Mouse (Mus musculus) NIH3T3 (cell line): ENCODE measurements at regions not wholly inside any gene's neighbourhood (a gene's known extent, or its start where the extent isn't known, plus 50 kb on each side); places are given as distances from the start of the nearest gene placed in this dataset.

Source experiments
- DNase-seq: peaks from one replicate; pipeline ENCODE4 v3.0.0-alpha.2; 2012; ENCODE audit warnings: low read depth

DNA sequence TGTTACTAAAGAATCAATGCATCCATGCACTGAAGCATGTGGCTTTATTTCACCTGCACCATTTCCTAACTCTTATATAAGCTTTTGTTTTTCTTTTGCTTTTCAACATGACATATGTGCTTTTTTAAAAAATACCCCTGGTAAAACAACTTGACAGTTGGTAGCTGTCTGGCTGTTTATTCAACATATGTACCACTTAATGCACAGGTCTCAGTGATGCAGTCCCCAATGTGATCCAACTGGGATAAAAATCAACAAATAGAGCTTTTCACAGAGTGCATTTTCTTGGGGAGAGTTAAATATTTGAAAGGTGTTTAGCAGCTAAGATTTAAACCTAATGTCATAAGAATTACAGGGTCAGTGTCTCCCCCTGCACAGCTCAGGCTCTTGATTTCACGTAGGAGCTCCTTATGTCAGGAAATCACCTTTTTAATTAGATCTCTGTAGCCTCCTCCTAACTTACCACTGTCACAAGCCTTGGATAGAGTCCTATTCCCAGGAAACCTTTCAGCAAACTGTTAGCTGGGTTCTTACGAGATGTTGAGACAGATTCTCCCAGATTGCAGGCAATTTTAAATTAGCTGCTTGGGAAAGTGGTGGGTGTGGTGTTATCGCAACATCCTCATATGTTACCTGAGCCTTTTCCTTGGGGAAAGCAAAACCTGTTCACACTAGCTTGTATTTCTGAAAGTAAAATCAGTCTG lies 464.6 kb upstream of the Arrdc3 start:
- no peak for DNase-seq

DNA sequence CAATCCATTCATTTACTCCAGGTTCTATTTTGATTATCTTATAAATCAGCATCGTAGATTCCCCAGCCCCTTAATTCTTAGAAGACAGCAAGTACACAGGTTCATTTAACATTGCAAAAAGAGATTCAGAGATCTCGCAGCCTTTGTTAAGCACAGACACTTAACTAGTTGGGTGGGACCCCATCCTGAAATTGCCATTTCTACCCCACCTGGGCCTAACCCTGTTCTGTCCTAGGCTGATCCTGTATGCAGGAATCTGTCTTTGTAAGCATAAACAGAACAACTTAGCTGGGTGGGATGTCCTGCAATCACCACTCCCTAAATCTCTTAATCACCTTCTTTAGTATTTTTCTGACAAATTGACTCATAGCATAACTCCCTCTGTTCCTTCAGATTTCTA lies 462.8 kb upstream of the Arrdc3 start:
- no peak for DNase-seq
